In the genomic region with DNA sequence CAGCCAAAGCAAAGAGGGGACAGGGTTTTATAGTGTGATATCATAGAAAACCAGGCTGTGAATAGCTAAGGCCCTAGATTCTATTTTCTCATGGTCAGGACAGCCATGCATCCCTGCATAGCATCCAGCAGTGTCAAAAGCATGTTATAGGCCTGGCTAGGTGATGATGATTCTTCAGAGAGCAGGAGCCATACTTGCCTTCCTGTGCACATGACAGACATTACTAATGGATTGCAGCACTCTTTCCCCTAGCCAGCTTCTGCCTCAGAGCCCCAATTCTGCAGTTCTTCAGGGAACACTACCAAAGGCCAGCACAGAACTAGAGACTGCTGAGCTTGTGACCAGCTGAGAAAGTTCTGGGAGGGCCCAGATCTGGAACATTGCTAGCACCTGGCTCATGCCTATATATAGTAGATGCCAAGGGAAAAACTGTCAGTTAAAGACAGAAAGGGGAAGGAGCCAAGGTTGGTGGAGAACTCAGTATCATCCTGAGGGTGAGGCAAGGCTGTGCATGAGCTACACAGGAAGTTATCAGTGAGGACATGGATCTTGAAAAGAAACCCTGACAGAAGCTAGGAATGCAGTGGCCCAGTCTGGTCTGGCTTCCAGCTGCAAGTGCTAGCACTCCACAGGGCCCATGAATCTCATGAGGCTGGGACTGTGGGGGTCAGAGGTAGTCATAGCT, we compare ENCODE assay signal across 7 mouse cellular contexts.
DNase-seq lines count a peak whose midpoint lies in the region; ATAC-seq and TF ChIP-seq lines count a peak whose summit lies in the region.

No protein-coding gene starts in this region.

- ATAC-seq in lung, embryonic 14.5 days (ENCODE audit: insufficient read depth): peak; percentile 1; the same call in 1 of the 2 replicates
- no peak for ATAC-seq in heart, embryonic 14.5 days (ENCODE audit: insufficient number of reproducible peaks, insufficient read depth, low FRiP score, low read depth)
- 0 out of 2 replicates have a peak, but pooled peaks have one; percentile 3 for ATAC-seq in monocyte, adult 5-6 weeks (replicated peaks; ENCODE audit: insufficient number of reproducible peaks, low FRiP score, low TSS enrichment, poor library complexity, severe bottlenecking)
- ATAC-seq in frontal cortex, adult (ENCODE audit: low TSS enrichment): no peak

- no peak for DNase-seq in lung, embryonic 14.5 days
- no peak for DNase-seq in lung, adult 18-20 months
- DNase-seq in adipocyte (ENCODE audit: low spot score): peak; percentile 5
- no peak for DNase-seq in urinary bladder, postnatal 36 days (ENCODE audit: low spot score in 2 of 2)

- no peaks in the 10 kb centered on the region for H3K9me3 ChIP-seq in lung, embryonic 14.5 days (ENCODE audit: low read depth, low read length)
- no peaks in the 10 kb centered on the region for H3K9me3 ChIP-seq in heart, embryonic 14.5 days (ENCODE audit: control insufficient read depth, low read length)

- H3K27ac ChIP-seq in lung, embryonic 14.5 days (ENCODE audit: low read depth): peak overlapping the region; percentile 89
- H3K27ac ChIP-seq in heart, embryonic 14.5 days (replicated peaks in 1 of 2; ENCODE audit: control insufficient read depth in 1 of 2, insufficient read depth in 1 of 2, low read depth in 2 of 2, low read length in 2 of 2): peak overlapping the region; percentile 84 to 91

- H3K27me3 ChIP-seq in lung, embryonic 14.5 days (ENCODE audit: insufficient read depth, low read length): no peaks in the 10 kb centered on the region
- no peaks in the 10 kb centered on the region for H3K27me3 ChIP-seq in heart, embryonic 14.5 days (ENCODE audit: control insufficient read depth, insufficient read depth, low read length)

- H3K9ac ChIP-seq in lung, embryonic 14.5 days: no peak overlapping the region
- H3K9ac ChIP-seq in heart, embryonic 14.5 days (ENCODE audit: low read length): no peak overlapping the region

- H3K4me3 ChIP-seq in lung, embryonic 14.5 days (ENCODE audit: low read depth, low read length): peak overlapping the region; percentile 13; the same call in 1 of the 2 replicates
- no peak overlapping the region for H3K4me3 ChIP-seq in heart, embryonic 14.5 days (ENCODE audit: control insufficient read depth in 1 of 2, insufficient read depth in 1 of 2, low read depth in 1 of 2, low read length in 2 of 2)

- TF ChIP-seq CTCF in lung, embryonic 14.5 days (IDR thresholded peaks at IDR 0.05; ENCODE audit: low read depth): no peak

- H3K36me3 ChIP-seq in lung, embryonic 14.5 days (ENCODE audit: insufficient read depth): no peaks in the 10 kb centered on the region
- no peaks in the 10 kb centered on the region for H3K36me3 ChIP-seq in heart, embryonic 14.5 days (ENCODE audit: control insufficient read depth, insufficient read depth, low read length)

- peak overlapping the region; percentile 56 for H3K4me2 ChIP-seq in lung, embryonic 14.5 days
- peak overlapping the region; percentile 57 for H3K4me2 ChIP-seq in heart, embryonic 14.5 days (ENCODE audit: low read length)

- H3K4me1 ChIP-seq in lung, embryonic 14.5 days (ENCODE audit: insufficient read depth): peaks cover 20% of the 10 kb centered on the region
- H3K4me1 ChIP-seq in heart, embryonic 14.5 days (ENCODE audit: control insufficient read depth in 2 of 2, insufficient read depth in 2 of 2, low read length in 2 of 2): peaks cover 32 to 36% of the 10 kb centered on the region in 2 experiments

Comparison
In these comparisons a context has a peak if more than half of its experiments do, and no peak if none do; other contexts are left out.
1. ATAC-seq: peak in lung, embryonic 14.5 days (single experiment) and monocyte, adult 5-6 weeks (single experiment); none in heart, embryonic 14.5 days (single experiment) and frontal cortex, adult (single experiment).